Mouse (Mus musculus) embryonic fibroblast, embryonic 13.5 days (primary cell): Measurements from ENCODE around the gene Nfix.

Experiments
- CTCF ChIP-seq: IDR thresholded peaks from 2 replicates; pipeline ENCODE4 v1.5.1; 2011; ENCODE audit warnings: mild to moderate bottlenecking, control low read depth, low read length, moderate library complexity, borderline replicate concordance; ENCODE audit not compliant: insufficient read depth
- POLR2A ChIP-seq: IDR thresholded peaks from 2 replicates; pipeline ENCODE4 v1.6.1; 2011; ENCODE audit warnings: low read depth, mild to moderate bottlenecking, control low read depth, low read length, moderate library complexity

GRCm38 (mm10) chr8:84813059-84813458 is 12.9 kb upstream of the Nfix start:
- no peak for TF ChIP-seq CTCF
- no peak for TF ChIP-seq POLR2A
